Mouse (Mus musculus): ENCODE results near the gene Smok2a. TPM values are rescaled to one million over a fixed set of nuclear protein-coding genes. Genes with fewer than 3 reads are reported as not detected.
A peak's percentile ranks its signal among the peaks of the same experiment; 100 is the strongest.
"Not testable (repeated sequence)": the region's sequence is repeated elsewhere in the genome, so short reads cannot be mapped to it uniquely, and the experiment has no call there.

The Smok2a gene
- polyA plus RNA-seq, 1 experiment from 2014 or later = not detected

DNA sequence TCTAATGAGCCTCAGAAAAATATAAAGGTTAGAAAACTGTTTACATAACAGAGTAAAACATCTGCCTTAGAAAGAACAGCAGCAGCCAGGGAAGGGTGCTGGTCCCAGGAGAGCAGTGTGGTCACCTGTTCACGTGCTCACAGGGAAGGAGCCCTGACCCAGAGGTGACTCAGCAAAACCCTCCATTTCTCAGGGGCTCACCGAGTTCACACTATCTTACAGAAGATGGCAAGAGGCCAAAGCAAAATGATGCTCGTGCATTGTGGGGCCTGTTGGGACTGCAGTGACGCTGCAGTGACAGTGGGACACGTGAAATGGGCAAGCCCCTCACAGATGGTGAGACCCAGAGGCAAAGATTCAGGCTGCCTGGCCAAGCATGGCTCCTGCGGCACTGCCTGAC, 33.4 kb upstream of the Smok2a start:
- H3K27ac ChIP-seq (ENCODE audit: low read length); ATAC-seq; H3K4me1 ChIP-seq (ENCODE audit: control insufficient read depth, insufficient read depth, low read length); H3K9ac ChIP-seq (ENCODE audit: low read depth, low read length); H3K4me2 ChIP-seq (ENCODE audit: low read length); H3K4me3 ChIP-seq (ENCODE audit: low read depth, low read length); H3K36me3 ChIP-seq (ENCODE audit: control insufficient read depth, insufficient read depth, low read length); H3K27me3 ChIP-seq (ENCODE audit: control insufficient read depth, insufficient read depth, low read depth, low read length): not testable (repeated sequence)
- H3K9me3 ChIP-seq (replicated peaks; ENCODE audit: control insufficient read depth, low read length, poor library complexity, severe bottlenecking) = peaks cover 38% of the 10 kb centered on the region
- WGBS = 70% methylated on average over 6 of the region's 6 CpGs

DNA sequence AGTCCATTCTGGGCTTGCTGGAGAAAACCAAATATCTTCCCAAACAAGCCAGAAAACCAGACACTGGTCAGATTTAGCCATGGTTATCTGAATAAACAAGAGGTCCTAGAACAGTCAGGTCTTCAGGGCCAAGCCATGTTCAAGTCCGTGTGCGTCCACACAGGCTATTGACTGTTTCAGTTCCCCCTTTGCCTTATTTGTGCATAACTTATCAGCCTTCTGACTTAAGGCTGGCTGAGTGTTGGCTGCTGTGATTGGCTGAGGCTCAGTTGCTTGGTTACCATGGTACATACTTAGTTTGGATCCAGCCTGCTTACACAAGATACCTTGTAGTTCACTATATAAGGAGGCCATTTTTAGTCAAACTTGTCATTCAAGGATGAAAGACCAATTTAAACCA, 32.1 kb upstream of the Smok2a start:
- 92% methylated on average over 2 of the region's 2 CpGs for WGBS

GRCm38 (mm10) chr17:13190836-13191583, 30.0 kb upstream of the Smok2a start:
- peaks cover 39% of the 10 kb centered on the region for H3K9me3 ChIP-seq (replicated peaks; ENCODE audit: control insufficient read depth, low read length, poor library complexity, severe bottlenecking)

More for the DNA sequence above, 32.1 kb upstream of the Smok2a start:
- not testable (repeated sequence) for H3K4me2 ChIP-seq (ENCODE audit: low read length); H3K4me3 ChIP-seq (ENCODE audit: low read depth, low read length); H3K4me1 ChIP-seq (ENCODE audit: control insufficient read depth, insufficient read depth, low read length); H3K27me3 ChIP-seq (ENCODE audit: control insufficient read depth, insufficient read depth, low read depth, low read length); H3K36me3 ChIP-seq (ENCODE audit: control insufficient read depth, insufficient read depth, low read length); H3K27ac ChIP-seq (ENCODE audit: low read length); H3K9ac ChIP-seq (ENCODE audit: low read depth, low read length); ATAC-seq
- peaks cover 38% of the 10 kb centered on the region for H3K9me3 ChIP-seq (replicated peaks; ENCODE audit: control insufficient read depth, low read length, poor library complexity, severe bottlenecking)

DNA sequence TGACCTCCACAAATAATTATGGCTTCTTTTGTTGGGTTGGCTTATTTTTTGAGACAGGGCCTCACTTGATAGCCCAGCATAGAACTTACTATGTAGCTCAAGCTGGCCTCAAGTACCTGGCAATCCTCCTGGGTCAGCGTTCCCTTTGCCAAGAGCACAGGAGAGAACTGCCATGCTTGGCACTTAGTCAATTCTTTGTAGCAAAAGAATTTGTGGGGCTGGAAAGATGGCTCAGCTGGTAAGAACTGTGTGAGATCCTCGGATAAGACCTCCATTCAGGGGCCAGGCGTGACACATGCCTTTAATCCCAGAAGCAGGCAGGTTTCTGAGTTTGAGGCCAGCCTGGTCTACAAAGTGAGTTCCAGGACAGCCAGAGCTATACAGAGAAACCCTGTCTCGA, 24.5 kb upstream of the Smok2a start:
- WGBS = 70% methylated on average over 4 of the region's 4 CpGs

More at GRCm38 (mm10) chr17:13190836-13191583, 30.0 kb upstream of the Smok2a start:
- H3K27ac ChIP-seq (ENCODE audit: low read length); H3K4me1 ChIP-seq (ENCODE audit: control insufficient read depth, insufficient read depth, low read length); H3K4me3 ChIP-seq (ENCODE audit: low read depth, low read length); H3K27me3 ChIP-seq (ENCODE audit: control insufficient read depth, insufficient read depth, low read depth, low read length); H3K36me3 ChIP-seq (ENCODE audit: control insufficient read depth, insufficient read depth, low read length); H3K4me2 ChIP-seq (ENCODE audit: low read length); H3K9ac ChIP-seq (ENCODE audit: low read depth, low read length): not testable (repeated sequence)
- WGBS = 86% methylated on average over 10 of the region's 10 CpGs
- ATAC-seq = 0 out of 2 replicates have a peak, but pooled peaks have one; percentile 27

GRCm38 (mm10) chr17:13198812-13199211, 22.2 kb upstream of the Smok2a start:
- not testable (repeated sequence) for H3K27ac ChIP-seq (ENCODE audit: low read length); ATAC-seq; H3K9ac ChIP-seq (ENCODE audit: low read depth, low read length); H3K4me2 ChIP-seq (ENCODE audit: low read length); H3K4me3 ChIP-seq (ENCODE audit: low read depth, low read length); H3K36me3 ChIP-seq (ENCODE audit: control insufficient read depth, insufficient read depth, low read length); H3K27me3 ChIP-seq (ENCODE audit: control insufficient read depth, insufficient read depth, low read depth, low read length); H3K4me1 ChIP-seq (ENCODE audit: control insufficient read depth, insufficient read depth, low read length)
- 86% methylated on average over 2 of the region's 2 CpGs for WGBS
- H3K9me3 ChIP-seq (replicated peaks; ENCODE audit: control insufficient read depth, low read length, poor library complexity, severe bottlenecking) = peaks cover 27% of the 10 kb centered on the region

More for the DNA sequence above, 24.5 kb upstream of the Smok2a start:
- H3K27me3 ChIP-seq (ENCODE audit: control insufficient read depth, insufficient read depth, low read depth, low read length); H3K36me3 ChIP-seq (ENCODE audit: control insufficient read depth, insufficient read depth, low read length); H3K4me1 ChIP-seq (ENCODE audit: control insufficient read depth, insufficient read depth, low read length); H3K9ac ChIP-seq (ENCODE audit: low read depth, low read length); H3K4me2 ChIP-seq (ENCODE audit: low read length); ATAC-seq; H3K27ac ChIP-seq (ENCODE audit: low read length); H3K4me3 ChIP-seq (ENCODE audit: low read depth, low read length): not testable (repeated sequence)
- H3K9me3 ChIP-seq (replicated peaks; ENCODE audit: control insufficient read depth, low read length, poor library complexity, severe bottlenecking) = peaks cover 33% of the 10 kb centered on the region

DNA sequence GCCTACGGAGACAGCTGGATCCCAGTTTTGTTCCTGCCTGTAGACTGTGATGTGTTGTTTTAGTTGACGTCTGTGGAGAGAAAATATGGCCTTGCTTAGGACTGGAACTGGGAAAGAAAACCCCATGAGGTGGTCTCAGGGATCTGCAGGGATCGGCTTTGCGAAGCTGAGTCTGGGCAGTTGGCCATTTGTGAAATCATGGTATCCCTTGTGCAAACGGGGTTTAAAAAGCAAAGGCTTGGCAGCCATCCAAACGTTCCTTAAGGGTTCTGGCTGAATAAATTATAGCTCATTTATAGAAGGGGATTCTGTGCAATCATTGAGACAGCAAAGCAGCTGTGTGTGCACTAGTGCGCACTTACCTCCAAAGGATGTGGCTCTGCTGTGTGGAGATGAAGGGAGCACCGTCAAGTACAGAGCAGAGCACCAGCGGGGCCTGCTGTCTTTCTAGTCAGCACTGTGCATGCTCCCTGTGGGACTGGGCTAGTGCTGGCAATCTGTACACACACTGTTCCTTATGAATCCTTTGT, 21.0 kb upstream of the Smok2a start:
- ATAC-seq = peak; percentile 82
- not testable (repeated sequence) for H3K36me3 ChIP-seq (ENCODE audit: control insufficient read depth, insufficient read depth, low read length); H3K4me3 ChIP-seq (ENCODE audit: low read depth, low read length); H3K27me3 ChIP-seq (ENCODE audit: control insufficient read depth, insufficient read depth, low read depth, low read length); H3K27ac ChIP-seq (ENCODE audit: low read length); H3K4me1 ChIP-seq (ENCODE audit: control insufficient read depth, insufficient read depth, low read length); H3K4me2 ChIP-seq (ENCODE audit: low read length); H3K9ac ChIP-seq (ENCODE audit: low read depth, low read length)
- 77% methylated on average over 8 of the region's 9 CpGs for WGBS
- H3K9me3 ChIP-seq (replicated peaks; ENCODE audit: control insufficient read depth, low read length, poor library complexity, severe bottlenecking) = peaks cover 27% of the 10 kb centered on the region

DNA sequence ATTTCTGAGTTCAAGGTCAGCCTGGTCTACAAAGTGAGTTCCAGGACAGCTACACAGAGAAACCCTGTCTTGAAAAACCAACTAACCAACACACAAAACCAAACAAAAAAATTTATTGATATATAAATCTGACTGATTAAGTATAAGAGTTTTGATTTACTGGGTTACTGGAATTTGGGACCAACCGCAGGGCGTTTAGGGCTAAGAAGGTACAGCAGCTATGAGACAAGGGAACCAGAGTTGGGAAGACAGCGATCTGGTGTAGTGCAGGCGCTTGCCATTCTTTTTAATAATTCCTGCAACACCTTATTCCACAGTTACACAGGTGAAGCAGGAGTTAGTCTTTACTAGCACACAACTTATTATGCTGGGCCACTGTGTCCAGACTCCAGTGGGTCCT, 19.4 kb upstream of the Smok2a start:
- H3K4me3 ChIP-seq (ENCODE audit: low read depth, low read length); H3K27me3 ChIP-seq (ENCODE audit: control insufficient read depth, insufficient read depth, low read depth, low read length); H3K4me2 ChIP-seq (ENCODE audit: low read length); ATAC-seq; H3K27ac ChIP-seq (ENCODE audit: low read length); H3K4me1 ChIP-seq (ENCODE audit: control insufficient read depth, insufficient read depth, low read length); H3K9ac ChIP-seq (ENCODE audit: low read depth, low read length); H3K36me3 ChIP-seq (ENCODE audit: control insufficient read depth, insufficient read depth, low read length): not testable (repeated sequence)
- WGBS = 87% methylated on average over 4 of the region's 4 CpGs
- peaks cover 20% of the 10 kb centered on the region for H3K9me3 ChIP-seq (replicated peaks; ENCODE audit: control insufficient read depth, low read length, poor library complexity, severe bottlenecking)

- H3K9me3 ChIP-seq (replicated peaks; ENCODE audit: control insufficient read depth, low read length, poor library complexity, severe bottlenecking) = peaks cover 28% of the 10 kb centered on the region
- not testable (repeated sequence) for H3K27ac ChIP-seq (ENCODE audit: low read length); H3K36me3 ChIP-seq (ENCODE audit: control insufficient read depth, insufficient read depth, low read length); H3K4me2 ChIP-seq (ENCODE audit: low read length); H3K27me3 ChIP-seq (ENCODE audit: control insufficient read depth, insufficient read depth, low read depth, low read length); ATAC-seq; H3K4me3 ChIP-seq (ENCODE audit: low read depth, low read length); H3K9ac ChIP-seq (ENCODE audit: low read depth, low read length); H3K4me1 ChIP-seq (ENCODE audit: control insufficient read depth, insufficient read depth, low read length)
- WGBS = 81% methylated on average over 2 of the region's 3 CpGs
Observed at GRCm38 (mm10) chr17:13202453-13203107, 18.4 kb upstream of the Smok2a start.

DNA sequence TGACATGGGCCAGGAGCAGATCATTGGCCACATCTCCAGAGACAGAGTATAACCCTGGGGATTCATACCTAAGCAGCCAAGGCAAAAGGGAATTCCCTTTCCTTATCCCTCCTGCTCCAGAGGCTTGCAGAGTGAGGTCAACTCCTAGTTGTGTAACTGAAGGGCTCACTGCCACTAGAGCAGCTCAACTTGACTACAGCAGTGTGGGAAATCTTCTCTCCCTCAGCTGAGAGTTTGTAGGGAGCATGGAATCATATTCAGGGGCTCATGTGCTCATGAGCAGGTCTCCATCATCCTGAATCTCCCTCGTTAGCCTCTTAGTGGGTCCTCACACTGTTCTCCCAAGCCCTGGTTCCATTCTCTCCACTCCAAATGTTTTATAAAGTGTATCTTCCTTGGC, 15.7 kb upstream of the Smok2a start:
- H3K4me1 ChIP-seq (ENCODE audit: control insufficient read depth, insufficient read depth, low read length); H3K36me3 ChIP-seq (ENCODE audit: control insufficient read depth, insufficient read depth, low read length); H3K4me2 ChIP-seq (ENCODE audit: low read length); H3K27ac ChIP-seq (ENCODE audit: low read length); H3K4me3 ChIP-seq (ENCODE audit: low read depth, low read length); ATAC-seq; H3K27me3 ChIP-seq (ENCODE audit: control insufficient read depth, insufficient read depth, low read depth, low read length); H3K9ac ChIP-seq (ENCODE audit: low read depth, low read length): not testable (repeated sequence)
- WGBS = 95% methylated on average over 1 of the region's 1 CpGs
- H3K9me3 ChIP-seq (replicated peaks; ENCODE audit: control insufficient read depth, low read length, poor library complexity, severe bottlenecking) = peaks cover 26% of the 10 kb centered on the region

Data from midbrain, embryonic 16.5 days (tissue).